Mouse (Mus musculus): ENCODE results near the gene Synj1.

GRCm38 (mm10) chr16:90892081-90892480 lies 119.0 kb downstream of the Synj1 start:
- TF ChIP-seq CTCF (IDR thresholded peaks at IDR 0.05; ENCODE audit: borderline replicate concordance, insufficient read depth, low read length) (no peak), POLR2A (IDR thresholded peaks at IDR 0.05; ENCODE audit: low read depth, low read length) (no peak)
